Mouse (Mus musculus) MEL (cell line): ENCODE measurements at regions not wholly inside any gene's neighbourhood (a gene's known extent, or its start where the extent isn't known, plus 50 kb on each side); places are given as distances from the start of the nearest gene placed in this dataset.

Experiments used
- CHD2 ChIP-seq: IDR thresholded peaks from 2 replicates; pipeline ENCODE4 v1.6.1; 2011; ENCODE audit warnings: low read length, improper control_type of control experiment
- CTCF ChIP-seq, 3 experiments: IDR thresholded peaks in 2 of 3; conservative IDR thresholded peaks in 1 of 3; 2 replicates each; pipeline ENCODE4 v1.5.1; 2011 to 2012; ENCODE audit warnings: low read length in 3 of 3, low read depth in 2 of 3, mild to moderate bottlenecking in 2 of 3, improper control_type of control experiment in 1 of 3, inconsistent platforms in 1 of 3, mixed read lengths in 1 of 3, moderate library complexity in 1 of 3; ENCODE audit not compliant: control insufficient read depth in 1 of 3, insufficient read depth in 1 of 3, poor library complexity in 1 of 3, severe bottlenecking in 1 of 3
- ETS1 ChIP-seq: IDR thresholded peaks from 2 replicates; pipeline ENCODE4 v1.6.1; 2012; ENCODE audit warnings: low read depth, mild to moderate bottlenecking, inconsistent platforms, low read length, improper control_type of control experiment, moderate library complexity
- KAT2A ChIP-seq: conservative IDR thresholded peaks from 2 replicates; pipeline ENCODE4 v1.6.1; 2012; ENCODE audit warnings: low read depth, low read length, improper control_type of control experiment, inconsistent platforms
- MAX ChIP-seq: IDR thresholded peaks from 2 replicates; pipeline ENCODE4 v1.6.1; 2011; ENCODE audit warnings: low read length, improper control_type of control experiment
- MEF2A ChIP-seq: IDR thresholded peaks from 2 replicates; pipeline ENCODE4 v1.6.1; 2014; ENCODE audit warnings: low read depth, mild to moderate bottlenecking, inconsistent platforms, low read length, improper control_type of control experiment; ENCODE audit not compliant: poor library complexity, insufficient replicate concordance, severe bottlenecking; ENCODE audit errors: extremely low read depth
- POLR2A ChIP-seq, 2 experiments: IDR thresholded peaks; 2 replicates each; pipeline ENCODE4 v1.6.1; 2011 to 2012; ENCODE audit warnings: low read length in 2 of 2, mild to moderate bottlenecking in 2 of 2, control low read depth in 1 of 2, improper control_type of control experiment in 1 of 2, low read depth in 1 of 2, moderate library complexity in 1 of 2; ENCODE audit not compliant: control insufficient read depth in 1 of 2, insufficient read depth in 1 of 2, poor library complexity in 1 of 2
- POLR2AphosphoS2 ChIP-seq: IDR thresholded peaks from 2 replicates; pipeline ENCODE4 v1.6.1; 2011; ENCODE audit warnings: low read length, improper control_type of control experiment
- USF2 ChIP-seq, 2 experiments: IDR thresholded peaks; 2 replicates each; pipeline ENCODE4 v1.6.1; 2011 to 2012; ENCODE audit warnings: improper control_type of control experiment in 2 of 2, low read length in 2 of 2, borderline replicate concordance in 1 of 2, inconsistent platforms in 1 of 2, low read depth in 1 of 2, mild to moderate bottlenecking in 1 of 2; ENCODE audit not compliant: insufficient read depth in 1 of 2

- TF ChIP-seq POLR2A (IDR thresholded peaks at IDR 0.05; ENCODE audit: control insufficient read depth in 1 of 2, insufficient read depth in 1 of 2, low read depth in 1 of 2, low read length in 2 of 2, poor library complexity in 1 of 2): no peak
- TF ChIP-seq CHD2: no peak
- no peak for TF ChIP-seq POLR2AphosphoS2
- TF ChIP-seq CTCF (IDR thresholded peaks at IDR 0.05 in 2 of 3, conservative IDR thresholded peaks at IDR 0.05 in 1 of 3; ENCODE audit: control insufficient read depth in 1 of 3, insufficient read depth in 1 of 3, low read depth in 2 of 3, low read length in 3 of 3, poor library complexity in 1 of 3, severe bottlenecking in 1 of 3): no peak
- TF ChIP-seq KAT2A: no peak
- no peak for TF ChIP-seq MAX
- TF ChIP-seq MEF2A: no peak
- no peak for TF ChIP-seq ETS1
- no peak for TF ChIP-seq USF2 (IDR thresholded peaks at IDR 0.05; ENCODE audit: borderline replicate concordance in 1 of 2, insufficient read depth in 1 of 2, low read depth in 1 of 2, low read length in 2 of 2)
Observed at GRCm38 (mm10) chr19:56105452-56106091, 181.4 kb upstream of the Habp2 start.
